In the genomic region with DNA sequence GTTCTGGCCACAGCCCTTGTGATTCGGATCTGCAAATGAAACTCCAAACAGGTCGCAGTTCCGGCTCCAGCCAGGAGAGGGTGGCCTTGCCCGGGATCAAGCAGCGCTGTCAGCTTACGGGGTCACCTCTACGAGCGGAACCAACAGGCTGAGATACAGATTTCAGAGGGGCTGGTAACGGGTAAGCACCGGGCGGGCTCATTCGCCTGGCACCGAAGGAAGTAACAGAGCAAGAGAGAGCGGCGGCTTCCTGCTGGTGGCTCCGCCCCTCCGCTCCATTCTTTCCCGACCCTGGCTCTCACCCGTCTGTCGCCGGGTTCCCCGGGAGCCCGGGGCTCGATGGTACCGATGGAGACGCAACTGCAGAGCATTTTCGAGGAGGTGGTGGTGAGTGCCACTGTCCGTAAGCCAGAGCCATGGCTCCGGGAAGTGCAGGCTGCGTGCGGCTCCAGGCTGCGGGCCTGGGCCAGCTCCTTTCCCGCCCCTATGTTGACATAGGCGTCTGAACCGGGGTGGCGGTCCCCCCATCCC, we compare ENCODE assay signal across 8 mouse cellular contexts. TPM values are rescaled to one million over a fixed set of nuclear protein-coding genes. Genes with fewer than 3 reads are reported as not detected.
DNase-seq lines count a peak whose midpoint lies in the region; ATAC-seq lines count a peak whose summit lies in the region.

Gene Med23 (plus strand): TSS at position 227 of the 531 bp plus-strand sequence.

- peak within 1 kb of the TSS; percentile 36 for H3K4me2 ChIP-seq in hindbrain, embryonic 11.5 days (replicated peaks; ENCODE audit: low read depth, low read length)

- DNase-seq in Muller cell, postnatal 12 days (ENCODE audit: inconsistent ontology term), result peak; percentile 98
- DNase-seq in cerebellum, adult 9-11 months, result peak; percentile 98
- DNase-seq in frontal cortex, adult 2 months (ENCODE audit: extremely low spot score in 1 of 2, low spot score in 1 of 2), result peak; percentile 96 to 100
- DNase-seq in hindbrain, embryonic 11.5 days (ENCODE audit: low spot score), result peak; percentile 97
- DNase-seq in layer of hippocampus, postnatal 10 days (ENCODE audit: low spot score in 2 of 2), result peak; percentile 100
- DNase-seq in lung, postnatal 10 days, result peak; percentile 99
- peak; percentile 97 for DNase-seq in ovary, postnatal 36 days (ENCODE audit: low spot score)
- peak; percentile 97 for DNase-seq in thymus, postnatal 25 days

- peaks cover 3% of the 10 kb centered on the region; the same call in 1 of the 2 replicates for H3K36me3 ChIP-seq in hindbrain, embryonic 11.5 days (ENCODE audit: control insufficient read depth, insufficient read depth, low read length)

- no peaks in the 10 kb centered on the region for H3K4me1 ChIP-seq in hindbrain, embryonic 11.5 days (replicated peaks; ENCODE audit: control insufficient read depth, insufficient read depth, low read length)

- under 1% methylated on average over 36 of the region's 36 CpGs for WGBS in hindbrain, embryonic 11.5 days

- 0 out of 2 replicates have a peak within 1 kb of the TSS, but pooled peaks have one; percentile 13 for H3K27ac ChIP-seq in hindbrain, embryonic 11.5 days (ENCODE audit: low read depth, low read length)

- peak within 1 kb of the TSS; percentile 87 for H3K9ac ChIP-seq in hindbrain, embryonic 11.5 days (ENCODE audit: low read depth, low read length)

- H3K4me3 ChIP-seq in hindbrain, embryonic 11.5 days (ENCODE audit: low read depth, low read length), result peak within 1 kb of the TSS; percentile 95

- peak; percentile 100 for ATAC-seq in hindbrain, embryonic 11.5 days (ENCODE audit: low FRiP score)

- H3K27me3 ChIP-seq in hindbrain, embryonic 11.5 days (ENCODE audit: control insufficient read depth, insufficient read depth, low read length), result no peaks in the 10 kb centered on the region

- no peaks in the 10 kb centered on the region for H3K9me3 ChIP-seq in hindbrain, embryonic 11.5 days (ENCODE audit: control insufficient read depth, low read length)

RNA-seq across cellular contexts. Expression of gene Med23, which starts in this region (rescaled TPM):
- polyA plus RNA-seq in frontal cortex, adult 2 months (2012; rRNA removed), result 33.5 and 38.7 TPM in 2 replicates
- polyA plus RNA-seq in hindbrain, embryonic 11.5 days (2014; fragmentation: Nextera tagmentation; extraction: Ambion mirVana), result 29.1 and 32.2 TPM in 2 replicates
- total RNA-seq in layer of hippocampus, postnatal 10 days (2021), result 10 to 100 TPM; 27.9 to 29.0 TPM

Comparison
In these comparisons a context has a peak if more than half of its experiments do, and no peak if none do; other contexts are left out.
1. Peak in every context shown above with its lines: DNase-seq, ATAC-seq, H3K4me3 ChIP-seq and H3K27ac ChIP-seq.